Mouse (Mus musculus) C2C12 (cell line): Measurements from ENCODE around the gene Rhod. TPM values are rescaled to one million over a fixed set of nuclear protein-coding genes. Genes with fewer than 3 reads are reported as not detected.

Experiments used
- H3K27me3 ChIP-seq: one replicate; pipeline ENCODE4 v1.6.1; 2011; ENCODE audit not compliant: control insufficient read depth, insufficient read depth, insufficient read length
- H3K36me3 ChIP-seq: one replicate; pipeline ENCODE4 v1.6.1; 2011; ENCODE audit not compliant: control insufficient read depth, insufficient read depth
- H3K4me3 ChIP-seq: one replicate; pipeline ENCODE4 v1.5.1; 2011; ENCODE audit warnings: mild to moderate bottlenecking, control low read depth; ENCODE audit not compliant: poor library complexity, insufficient read depth, severe bottlenecking
- H3K79me2 ChIP-seq: one replicate; pipeline ENCODE4 v1.6.1; 2011; ENCODE audit not compliant: control insufficient read depth, insufficient read depth
- H3K79me3 ChIP-seq: one replicate; pipeline ENCODE4 v1.6.1; 2011; ENCODE audit warnings: low read depth, control low read depth
- H3ac ChIP-seq: one replicate; pipeline ENCODE3; 2011; ENCODE audit warnings: low read depth; ENCODE audit not compliant: control insufficient read depth, insufficient read length
- CEBPB ChIP-seq: IDR thresholded peaks from one replicate; pipeline ENCODE4 v1.6.1; 2011; ENCODE audit warnings: low read depth, mild to moderate bottlenecking, control low read depth, moderate library complexity
- CTCF ChIP-seq: IDR thresholded peaks from one replicate; pipeline ENCODE4 v1.5.1; 2011; ENCODE audit not compliant: control insufficient read depth, insufficient read depth, insufficient read length
- FOSL1 ChIP-seq: IDR thresholded peaks from one replicate; pipeline ENCODE4 v1.8.0; 2011; ENCODE audit warnings: mild to moderate bottlenecking, low read length; ENCODE audit not compliant: poor library complexity, insufficient read depth, severe bottlenecking
- MAX ChIP-seq: IDR thresholded peaks from one replicate; pipeline ENCODE4 v1.6.1; 2011; ENCODE audit warnings: mild to moderate bottlenecking, control low read depth
- MYOD1 ChIP-seq: IDR thresholded peaks from one replicate; pipeline ENCODE4 v1.6.1; 2011; ENCODE audit warnings: low read depth; ENCODE audit not compliant: control insufficient read depth, insufficient read length
- MYOG ChIP-seq: IDR thresholded peaks from one replicate; pipeline ENCODE4 v1.6.1; 2011; ENCODE audit not compliant: control insufficient read depth, insufficient read length; ENCODE audit errors: extremely low read depth
- USF1 ChIP-seq: IDR thresholded peaks from one replicate; pipeline ENCODE4 v1.6.1; 2011; ENCODE audit warnings: low read depth, mild to moderate bottlenecking, control low read depth, moderate library complexity
- long read RNA-seq, 2 experiments: library from polyadenylated mRNA; unstranded; transcript quantifications; one replicate each; pipeline ENCODE4 v2.0.0; 2019 to 2020
- polyA plus RNA-seq: library from polyadenylated mRNA; unstranded; fragments of >200 nt; fragmentation: generic; extraction: Trizol; gene quantifications from one replicate; pipeline ENCODE4 v1.2.1, GENCODE M21; 2012; ENCODE audit warnings: missing spikeins

Rhod gene
- polyA plus RNA-seq, result 65.1 TPM
- long read RNA-seq, experiment 1, transcript Rhod-201 (5 exons, 1,344 nt), result major isoform, 37 of 45 reads
- long read RNA-seq, experiment 1, partial matches to known transcripts, result 0 of 45 reads
- long read RNA-seq, experiment 1, other reads (novel, unspliced or antisense), result 4 of 45 reads
- long read RNA-seq, experiment 2, transcript Rhod-201 (5 exons, 1,344 nt), result minor isoform, 21 of 49 reads
- long read RNA-seq, experiment 2, transcript Rhod-202 (4 exons, 1,495 nt), result major isoform, 22 of 49 reads
- long read RNA-seq, experiment 2, partial matches to known transcripts, result 0 of 49 reads
- long read RNA-seq, experiment 2, other reads (novel, unspliced or antisense), result 5 of 49 reads

GRCm38 (mm10) chr19:4439161-4439801 lies at the start of gene Rhod:
Gene Rhod, minus strand, starts transcription at chr19:4439432.
- H3K27me3 ChIP-seq, result no peaks in the 10 kb centered on the region
- H3ac ChIP-seq, result peak within 1 kb of the TSS; percentile 89
- TF ChIP-seq CEBPB (no peak), USF1 (no peak), FOSL1 (no peak), MYOG (no peak), MYOD1 (no peak), MAX (no peak), CTCF (no peak)
- H3K4me3 ChIP-seq, result peak within 1 kb of the TSS; percentile 69
- H3K79me2 ChIP-seq, result peaks cover 58% of the 10 kb centered on the region
- peaks cover 8% of the 10 kb centered on the region for H3K36me3 ChIP-seq
- H3K79me3 ChIP-seq, result peaks cover 26% of the 10 kb centered on the region

DNA sequence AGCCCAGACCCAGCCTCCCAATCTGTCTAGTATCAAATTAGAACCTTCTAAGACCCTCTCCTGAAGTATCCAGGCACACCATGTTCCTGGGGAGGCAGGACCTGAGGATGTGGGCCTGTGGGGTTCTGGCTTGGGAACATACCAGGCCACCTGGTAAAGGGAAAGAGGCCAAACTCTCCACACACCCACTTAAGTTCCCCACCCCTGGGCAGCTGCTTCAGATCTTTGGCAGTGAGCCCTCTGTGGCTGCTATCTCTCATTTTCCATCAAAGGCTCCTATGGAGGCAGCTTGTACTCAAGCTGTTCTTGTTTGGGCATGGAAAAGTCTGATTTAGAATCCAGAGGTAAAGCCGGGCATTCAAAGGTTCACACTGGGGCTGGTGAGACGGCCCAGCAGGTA lies 48.6 kb upstream of the Rhod start:
- TF ChIP-seq CTCF, result no peak
- TF ChIP-seq FOSL1, result no peak
- Histone ChIP-seq H3K27me3 (no peaks in the 10 kb centered on the region), H3K79me2 (no peaks in the 10 kb centered on the region), H3K79me3 (no peaks in the 10 kb centered on the region), H3ac (no peak overlapping the region), H3K4me3 (no peak overlapping the region), H3K36me3 (no peaks in the 10 kb centered on the region)

- Histone ChIP-seq H3K4me3 (no peak overlapping the region), H3K36me3 (no peaks in the 10 kb centered on the region), H3K79me3 (no peaks in the 10 kb centered on the region), H3K79me2 (no peaks in the 10 kb centered on the region), H3K27me3 (no peaks in the 10 kb centered on the region), H3ac (no peak overlapping the region)
- TF ChIP-seq MYOD1 (no peak), CEBPB (no peak), CTCF (no peak), USF1 (no peak), FOSL1 (no peak), MAX (no peak), MYOG (no peak)
Observed at GRCm38 (mm10) chr19:4485006-4485405, 45.8 kb upstream of the Rhod start.

DNA sequence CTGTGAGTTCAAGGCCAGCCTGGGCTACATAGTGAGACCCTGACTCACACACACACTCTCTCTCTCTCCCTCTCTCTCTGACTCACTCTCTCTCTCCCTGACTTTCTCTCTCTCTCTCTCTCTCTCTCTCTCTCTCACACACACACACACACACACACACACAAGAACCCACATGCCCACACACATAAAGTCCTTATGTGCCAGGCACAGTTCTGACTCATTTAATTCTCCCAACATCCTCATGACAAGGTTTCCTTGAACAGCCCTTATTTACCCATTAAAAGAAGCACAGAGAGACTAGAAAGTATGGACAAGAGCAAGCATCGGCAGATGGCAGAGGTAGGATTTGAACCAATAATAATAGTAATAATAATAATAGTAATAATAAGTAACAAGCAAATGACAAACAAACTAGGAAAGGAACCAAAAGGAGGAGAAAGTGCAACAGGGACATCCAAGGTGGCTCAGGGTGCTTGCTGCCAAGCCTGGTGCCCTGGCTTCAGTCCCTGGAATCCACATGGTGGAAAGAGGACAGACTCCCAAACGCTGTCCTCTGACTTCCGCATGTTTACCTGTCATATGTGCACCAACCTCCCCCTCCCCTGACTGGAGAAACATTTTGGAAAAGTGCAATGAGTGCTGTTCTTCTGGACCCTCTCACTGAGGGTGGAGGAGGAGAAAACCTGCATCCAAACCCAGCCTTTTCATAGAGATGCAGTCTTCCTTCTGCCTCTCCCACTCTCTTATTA lies 43.1 kb upstream of the Rhod start:
- H3K79me2 ChIP-seq, result no peaks in the 10 kb centered on the region
- no peak overlapping the region for H3ac ChIP-seq
- TF ChIP-seq USF1 (no peak), CTCF (no peak), FOSL1 (no peak), CEBPB (no peak), MAX (peak; percentile 19)
- no peaks in the 10 kb centered on the region for H3K36me3 ChIP-seq
- H3K79me3 ChIP-seq, result no peaks in the 10 kb centered on the region
- no peaks in the 10 kb centered on the region for H3K27me3 ChIP-seq
- H3K4me3 ChIP-seq, result no peak overlapping the region

DNA sequence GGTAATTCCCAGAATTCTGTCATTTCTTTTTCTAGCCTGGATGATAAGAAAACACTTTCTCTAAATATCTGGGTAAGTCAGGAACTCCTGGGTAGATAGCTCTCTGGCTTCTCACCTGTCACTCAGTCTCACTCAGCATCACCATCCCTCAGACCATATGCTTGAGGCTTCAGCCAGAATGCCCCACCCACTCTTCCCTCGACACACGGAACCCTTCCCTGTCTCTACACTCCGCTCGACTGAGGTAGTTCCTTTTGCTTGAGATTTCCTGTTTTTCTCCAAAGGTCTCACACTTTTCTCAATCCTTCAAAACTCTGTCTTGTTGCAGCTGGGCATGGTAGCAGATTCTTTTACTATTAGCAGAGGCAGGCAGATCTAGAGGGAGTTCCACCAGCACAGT lies 42.1 kb upstream of the Rhod start:
- Histone ChIP-seq H3K36me3 (no peaks in the 10 kb centered on the region), H3K79me2 (no peaks in the 10 kb centered on the region), H3K4me3 (no peak overlapping the region), H3K79me3 (no peaks in the 10 kb centered on the region), H3K27me3 (no peaks in the 10 kb centered on the region), H3ac (no peak overlapping the region)
- TF ChIP-seq MYOD1 (no peak), CEBPB (no peak), FOSL1 (no peak), CTCF (no peak), USF1 (no peak), MYOG (no peak), MAX (no peak)
